Mouse (Mus musculus) heart, adult 2 months (tissue): ENCODE data around the gene Stag1. TPM values are rescaled to one million over a fixed set of nuclear protein-coding genes. Genes with fewer than 3 reads are reported as not detected.

Experiments
- DNase-seq, 2 experiments: peaks; one replicate each; pipeline ENCODE4 v3.0.0; 2021
- H3K27ac ChIP-seq: fragments of 200-600 bp; 2 replicates; pipeline ENCODE4 v1.8.1; 2022
- H3K27me3 ChIP-seq: fragments of 200-500 bp; 2 replicates; pipeline ENCODE4 v1.6.1; 2012; ENCODE audit warnings: mild to moderate bottlenecking, low read length, inconsistent platforms, mixed read lengths; ENCODE audit not compliant: control insufficient read depth, insufficient read depth
- H3K36me3 ChIP-seq: fragments of 200-500 bp; 2 replicates; pipeline ENCODE4 v1.6.1; 2012; ENCODE audit warnings: low read length, inconsistent platforms; ENCODE audit not compliant: control insufficient read depth, insufficient read depth
- H3K4me1 ChIP-seq: fragments of 200-500 bp; 2 replicates; pipeline ENCODE4 v1.6.1; 2011; ENCODE audit warnings: low read length; ENCODE audit not compliant: control insufficient read depth, insufficient read depth
- H3K4me3 ChIP-seq: fragments of 200-600 bp; 2 replicates; pipeline ENCODE4 v1.8.1; 2022
- H3K79me2 ChIP-seq: fragments of 200-500 bp; replicated peaks from 2 replicates; pipeline ENCODE4 v1.6.1; 2012; ENCODE audit warnings: mild to moderate bottlenecking, inconsistent platforms, low read length, moderate library complexity, mixed read lengths; ENCODE audit not compliant: control insufficient read depth, insufficient read depth
- H3K9ac ChIP-seq: fragments of 200-500 bp; 2 replicates; pipeline ENCODE4 v1.6.1; 2012; ENCODE audit warnings: low read depth, mild to moderate bottlenecking, control low read depth, inconsistent platforms, low read length, mixed read lengths
- CTCF ChIP-seq: fragments of 200-600 bp; IDR thresholded peaks from 2 replicates; pipeline ENCODE4 v1.8.1; 2022; ENCODE audit warnings: antibody characterized with exemption, mild to moderate bottlenecking, moderate library complexity
- EP300 ChIP-seq: fragments of 200-500 bp; IDR thresholded peaks from 2 replicates; pipeline ENCODE4 v1.6.1; 2011; ENCODE audit warnings: low read depth, low read length, control low read depth; ENCODE audit not compliant: insufficient read depth
- POLR2A ChIP-seq: fragments of 200-500 bp; IDR thresholded peaks from 2 replicates; pipeline ENCODE4 v1.6.1; 2011; ENCODE audit warnings: mild to moderate bottlenecking, low read depth, low read length, control low read depth; ENCODE audit not compliant: insufficient read depth
- WGBS: fragments of 180-500 bp; shearing (Covaris S2); methylation state at CpG from one replicate; pipeline ENCODE4 v1.1.7; 2018; 5-methylcytosine and 5-hydroxymethylcytosine counted together
- intact Hi-C: fragments of 180-260 bp; cut with DNase I; formaldehyde crosslinking; loops from one replicate; pipeline ENCODE4 v1.15.1; 2025
- polyA plus RNA-seq: library from polyadenylated mRNA; depleted of rRNA; stranded (reverse); fragments of >200 nt; gene quantifications from 2 replicates; pipeline ENCODE4 v1.2.3, GENCODE M21; 2012
- total RNA-seq, 2 experiments: library from RNA; stranded (reverse); gene quantifications; 2 replicates each; pipeline ENCODE4 v1.2.3; 2021

The Stag1 gene
- total and polyA plus RNA-seq, 3 experiments, result 4.1 to 27.8 (median 27.8) TPM

GRCm38 (mm10) chr9:100654104-100654503 lies 56.5 kb downstream of the Stag1 start:
- Histone ChIP-seq H3K27ac (no peak overlapping the region), H3K9ac (no peak overlapping the region), H3K4me3 (no peak overlapping the region), H3K4me1 (peaks cover 7% of the 10 kb centered on the region), H3K36me3 (peaks cover 5% of the 10 kb centered on the region), H3K27me3 (no peaks in the 10 kb centered on the region), H3K79me2 (peaks cover 4% of the 10 kb centered on the region; the same call in 1 of the 2 replicates)
- no peak for DNase-seq
- 58% methylated on average over 3 of the region's 3 CpGs for WGBS
- intact Hi-C loops, result no loop called here
- TF ChIP-seq POLR2A (no peak), CTCF (no peak), EP300 (no peak)

- Histone ChIP-seq H3K79me2 (peaks cover 3% of the 10 kb centered on the region; the same call in 1 of the 2 replicates), H3K4me3 (no peak overlapping the region), H3K9ac (no peak overlapping the region), H3K36me3 (peaks cover 5% of the 10 kb centered on the region), H3K27ac (no peak overlapping the region), H3K4me1 (peaks cover 6% of the 10 kb centered on the region), H3K27me3 (no peaks in the 10 kb centered on the region)
- no peak for DNase-seq
- 87% methylated on average over 4 of the region's 4 CpGs for WGBS
- intact Hi-C loops, result no loop called here
- TF ChIP-seq POLR2A, result no peak
- TF ChIP-seq CTCF, result no peak
- TF ChIP-seq EP300, result no peak
Observed at GRCm38 (mm10) chr9:100656058-100656457, 58.5 kb downstream of the Stag1 start.

GRCm38 (mm10) chr9:100660587-100660986 lies 63.0 kb downstream of the Stag1 start:
- Histone ChIP-seq H3K79me2 (peaks cover 9% of the 10 kb centered on the region; the same call in 1 of the 2 replicates), H3K4me3 (no peak overlapping the region), H3K9ac (no peak overlapping the region), H3K4me1 (peaks cover 6% of the 10 kb centered on the region), H3K27ac (no peak overlapping the region), H3K27me3 (no peaks in the 10 kb centered on the region), H3K36me3 (peaks cover 4% of the 10 kb centered on the region)
- TF ChIP-seq EP300 (no peak), POLR2A (no peak), CTCF (no peak)
- intact Hi-C loops, result no loop called here
- no peak for DNase-seq

GRCm38 (mm10) chr9:100663473-100664134 lies 66.0 kb downstream of the Stag1 start:
- Histone ChIP-seq H3K27me3 (no peaks in the 10 kb centered on the region), H3K79me2 (peaks cover 8% of the 10 kb centered on the region; the same call in 1 of the 2 replicates), H3K36me3 (no peaks in the 10 kb centered on the region; the same call in 1 of the 2 replicates), H3K4me3 (no peak overlapping the region), H3K27ac (no peak overlapping the region), H3K9ac (no peak overlapping the region), H3K4me1 (peaks cover 1% of the 10 kb centered on the region; the same call in 1 of the 2 replicates)
- no peak for TF ChIP-seq EP300
- no peak for DNase-seq
- intact Hi-C loops, result no loop called here
- 90% methylated on average over 4 of the region's 4 CpGs for WGBS

- Histone ChIP-seq H3K27ac (no peak overlapping the region), H3K36me3 (no peaks in the 10 kb centered on the region), H3K4me1 (no peaks in the 10 kb centered on the region; the same call in none of the 2 replicates), H3K9ac (no peak overlapping the region), H3K79me2 (peaks cover 3% of the 10 kb centered on the region; the same call in 1 of the 2 replicates), H3K27me3 (no peaks in the 10 kb centered on the region), H3K4me3 (no peak overlapping the region)
- DNase-seq, result no peak
- 73% methylated on average over 5 of the region's 5 CpGs for WGBS
- intact Hi-C loops, result no loop called here
- TF ChIP-seq CTCF (no peak), EP300 (no peak), POLR2A (no peak)
Observed at GRCm38 (mm10) chr9:100670151-100670550, 72.6 kb downstream of the Stag1 start.

- TF ChIP-seq CTCF, result no peak
- no peak for TF ChIP-seq POLR2A
- no peak for TF ChIP-seq EP300
- H3K79me2 ChIP-seq, result peaks cover 3% of the 10 kb centered on the region; the same call in 1 of the 2 replicates
- no peak for DNase-seq
- no peak overlapping the region for H3K27ac ChIP-seq
- H3K27me3 ChIP-seq, result no peaks in the 10 kb centered on the region
- H3K9ac ChIP-seq, result no peak overlapping the region
- H3K36me3 ChIP-seq, result no peaks in the 10 kb centered on the region
- H3K4me1 ChIP-seq, result no peaks in the 10 kb centered on the region
- intact Hi-C loops, result loop anchor here (5.0 kb wide), 1 partner anchor 38 kb away; no protein-coding TSS in a partner anchor
- no peak overlapping the region for H3K4me3 ChIP-seq
Observed at GRCm38 (mm10) chr9:100679036-100679435, 81.4 kb downstream of the Stag1 start.
